Mouse (Mus musculus) bone marrow macrophage, adult 2 months (primary cell): Measurements from ENCODE around the gene Fam117b. TPM values are rescaled to one million over a fixed set of nuclear protein-coding genes. Genes with fewer than 3 reads are reported as not detected.

ENCODE experiments used
- H3K27ac ChIP-seq: 2 replicates; pipeline ENCODE4 v1.5.1; 2012; ENCODE audit warnings: low read depth, low read length; ENCODE audit not compliant: insufficient read depth
- H3K4me1 ChIP-seq: 2 replicates; pipeline ENCODE4 v1.6.1; 2012; ENCODE audit warnings: low read length; ENCODE audit not compliant: control insufficient read depth, insufficient read depth
- H3K4me3 ChIP-seq: 2 replicates; pipeline ENCODE4 v1.5.1; 2012; ENCODE audit warnings: mild to moderate bottlenecking, low read length, moderate library complexity; ENCODE audit not compliant: insufficient read depth
- CTCF ChIP-seq: IDR thresholded peaks from 2 replicates; pipeline ENCODE4 v1.5.1; 2012; ENCODE audit warnings: low read depth, mild to moderate bottlenecking, low read length, moderate library complexity
- POLR2A ChIP-seq: IDR thresholded peaks from 2 replicates; pipeline ENCODE4 v1.6.1; 2012; ENCODE audit warnings: mild to moderate bottlenecking, low read depth, low read length, borderline replicate concordance
- polyA plus RNA-seq: library from polyadenylated mRNA; stranded (reverse); fragments of >200 nt; gene quantifications from 2 replicates; pipeline ENCODE4 v1.2.4, GENCODE M21; 2012; ENCODE audit not compliant: missing spikeins, insufficient read depth, insufficient read length

The Fam117b gene
- polyA plus RNA-seq, 1 experiment, result 29.2 TPM

DNA sequence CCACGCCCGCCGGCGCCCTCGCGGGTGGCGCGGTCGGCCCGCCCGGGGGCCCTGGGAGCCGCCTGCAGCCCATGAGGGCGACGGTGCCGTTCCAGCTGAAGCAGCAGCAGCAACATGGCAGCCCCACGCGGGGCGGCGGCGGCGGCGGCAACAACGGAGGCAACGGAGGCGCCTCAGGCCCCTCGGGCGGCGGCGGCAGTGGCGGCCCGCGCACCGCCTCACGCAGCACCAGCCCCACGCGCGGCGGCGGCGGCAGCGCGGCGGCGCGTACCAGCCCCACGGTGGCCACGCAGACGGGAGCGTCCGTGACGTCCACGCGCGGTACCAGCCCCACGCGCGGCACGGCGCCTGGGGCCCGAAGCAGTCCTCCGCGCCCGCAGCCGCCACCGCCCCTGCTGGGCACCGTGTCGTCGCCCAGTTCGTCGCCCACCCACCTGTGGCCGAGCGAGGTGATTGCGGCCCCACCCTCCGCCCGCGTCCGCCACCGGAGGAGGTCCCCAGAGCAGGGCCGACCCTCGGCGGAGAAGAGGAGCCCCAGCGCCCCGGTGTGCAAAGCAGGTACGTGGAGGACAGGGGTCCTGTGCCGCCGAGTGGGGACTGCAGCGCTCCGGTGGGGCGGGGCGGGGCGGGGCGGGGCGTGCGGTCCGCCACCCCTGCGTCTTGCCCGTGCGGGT is 526 bp downstream of the Fam117b start:
- TF ChIP-seq CTCF (no peak), POLR2A (no peak)
- Histone ChIP-seq H3K27ac (peak overlapping the region; percentile 84), H3K4me1 (peaks cover 22% of the 10 kb centered on the region), H3K4me3 (peak overlapping the region; percentile 95)

GRCm38 (mm10) chr1:59913869-59914225 is 1.0 kb downstream of the Fam117b start:
- H3K4me1 ChIP-seq, result peaks cover 23% of the 10 kb centered on the region
- H3K4me3 ChIP-seq, result peak overlapping the region; percentile 95
- TF ChIP-seq POLR2A (no peak), CTCF (no peak)
- H3K27ac ChIP-seq, result peak overlapping the region; percentile 84

GRCm38 (mm10) chr1:59914799-59915198 is 2.0 kb downstream of the Fam117b start:
- Histone ChIP-seq H3K4me3 (peak overlapping the region; percentile 95), H3K4me1 (peaks cover 27% of the 10 kb centered on the region), H3K27ac (peak overlapping the region; percentile 84)
- TF ChIP-seq POLR2A (no peak), CTCF (no peak)

DNA sequence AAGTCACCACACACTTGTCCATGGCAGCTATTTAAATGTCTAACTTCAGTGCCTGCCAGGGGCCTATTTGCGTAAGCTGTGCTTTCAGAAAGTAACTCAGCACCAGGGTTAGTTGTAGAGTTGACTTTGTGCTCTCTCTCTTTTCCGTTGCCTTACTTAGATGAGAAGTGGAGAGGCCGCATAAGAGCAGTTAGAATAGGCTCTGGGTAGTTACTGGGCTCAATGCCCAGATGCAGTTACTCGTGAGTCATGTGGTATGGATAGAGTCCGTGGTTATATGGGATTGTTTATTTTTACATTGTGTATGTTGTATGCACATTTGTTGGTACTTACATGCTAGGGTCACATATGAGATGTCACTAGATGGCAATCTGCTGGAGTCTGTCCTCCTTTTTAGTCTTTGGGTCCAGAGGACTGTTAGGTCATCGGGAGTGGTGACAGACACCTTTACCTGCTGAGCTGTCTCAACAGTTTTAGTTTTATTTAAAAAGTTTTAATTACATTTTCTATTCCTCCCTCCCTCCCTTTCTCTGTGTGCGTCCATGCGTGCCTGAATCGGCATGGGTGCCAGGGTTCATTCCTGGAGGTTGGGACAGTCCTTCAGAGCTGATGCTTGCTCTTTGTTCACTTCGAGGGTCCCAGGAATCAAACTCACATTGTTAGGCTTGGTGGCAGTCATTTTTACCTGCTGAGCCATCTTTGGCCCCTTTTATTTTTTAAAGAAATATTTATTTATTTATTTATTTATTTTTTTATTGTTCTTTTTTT is 3.2 kb downstream of the Fam117b start:
- Histone ChIP-seq H3K4me3 (no peak overlapping the region; the same call in 1 of the 2 replicates), H3K27ac (peak overlapping the region; percentile 45), H3K4me1 (peaks cover 27% of the 10 kb centered on the region)
- TF ChIP-seq POLR2A (no peak), CTCF (no peak)

- TF ChIP-seq POLR2A, result no peak
- Histone ChIP-seq H3K27ac (no peak overlapping the region), H3K4me3 (no peak overlapping the region), H3K4me1 (peaks cover 32% of the 10 kb centered on the region)
Observed at GRCm38 (mm10) chr1:59917401-59917800, 4.6 kb downstream of the Fam117b start.

- no peak for TF ChIP-seq CTCF
- no peak for TF ChIP-seq POLR2A
- peaks cover 35% of the 10 kb centered on the region for H3K4me1 ChIP-seq
- peak overlapping the region; percentile 35; the same call in 1 of the 2 replicates for H3K27ac ChIP-seq
- H3K4me3 ChIP-seq, result no peak overlapping the region
Observed at GRCm38 (mm10) chr1:59918075-59918474, 5.3 kb downstream of the Fam117b start.

DNA sequence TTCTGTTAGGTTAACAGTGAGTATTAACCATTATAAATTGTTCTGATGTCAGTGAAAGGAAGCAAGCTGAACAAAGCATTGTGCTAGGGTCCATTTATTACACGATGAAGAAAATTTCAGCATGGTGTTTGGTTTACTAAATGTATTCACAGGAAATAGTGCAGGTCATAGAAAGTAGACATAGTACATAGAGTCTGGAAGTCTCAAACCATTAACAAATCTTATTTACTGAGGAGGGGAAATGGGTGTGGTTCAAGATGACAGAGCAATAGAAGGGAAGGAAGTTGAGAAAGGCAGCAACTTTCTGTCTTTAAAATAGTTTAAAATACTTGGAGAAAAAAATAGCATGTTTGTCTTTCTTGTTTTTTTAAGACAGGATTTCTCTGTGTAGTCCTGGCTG is 10.4 kb downstream of the Fam117b start:
- H3K27ac ChIP-seq, result peak overlapping the region; percentile 64
- H3K4me3 ChIP-seq, result no peak overlapping the region
- TF ChIP-seq POLR2A (no peak), CTCF (no peak)
- H3K4me1 ChIP-seq, result peaks cover 16% of the 10 kb centered on the region

- TF ChIP-seq CTCF, result no peak
- no peak overlapping the region for H3K4me3 ChIP-seq
- H3K4me1 ChIP-seq, result peaks cover 15% of the 10 kb centered on the region
- peak overlapping the region; percentile 64 for H3K27ac ChIP-seq
Observed at GRCm38 (mm10) chr1:59923673-59924072, 10.9 kb downstream of the Fam117b start.

GRCm38 (mm10) chr1:59924411-59924810 is 11.6 kb downstream of the Fam117b start:
- peaks cover 10% of the 10 kb centered on the region for H3K4me1 ChIP-seq
- TF ChIP-seq CTCF, result no peak
- no peak overlapping the region for H3K4me3 ChIP-seq
- H3K27ac ChIP-seq, result no peak overlapping the region

DNA sequence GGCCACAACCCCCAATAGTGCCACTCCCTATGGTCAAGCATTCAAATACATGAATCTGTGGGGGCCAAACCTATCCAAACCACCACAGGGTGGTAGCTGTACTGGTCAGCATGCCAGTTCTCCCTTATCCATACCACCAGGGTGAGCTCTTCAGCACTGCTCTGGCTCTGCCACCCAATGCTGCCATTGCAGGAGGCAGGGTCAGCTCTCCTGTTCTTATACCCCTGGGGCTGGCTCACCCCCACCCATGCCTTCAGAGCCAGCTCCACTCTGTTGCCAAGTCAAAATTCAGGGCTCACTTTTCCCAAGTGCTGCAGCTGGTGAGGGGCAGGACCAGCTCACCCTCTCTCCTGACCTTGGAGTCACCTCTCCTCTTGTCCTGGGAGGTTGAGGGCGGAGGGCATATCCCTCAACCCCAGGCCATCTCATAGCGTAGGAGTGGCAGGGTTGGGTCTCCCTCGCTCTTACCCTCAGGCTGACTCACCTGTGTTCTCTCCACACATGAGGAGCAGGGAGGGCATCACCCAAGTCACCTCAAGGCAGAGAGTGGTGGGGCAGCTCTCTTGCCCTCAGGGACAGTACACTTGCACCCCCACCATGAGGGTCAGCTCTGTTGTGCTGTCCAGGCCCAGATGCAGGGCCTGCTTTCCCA is 13.3 kb downstream of the Fam117b start:
- TF ChIP-seq POLR2A (no peak), CTCF (no peak)
- no peak overlapping the region for H3K4me3 ChIP-seq

More for the DNA sequence above, 13.3 kb downstream of the Fam117b start:
- Histone ChIP-seq H3K27ac (no peak overlapping the region), H3K4me1 (peaks cover 13% of the 10 kb centered on the region)
